Mouse (Mus musculus): ENCODE measurements around the gene Tnfsf14.

- TF ChIP-seq POLR2A (IDR thresholded peaks at IDR 0.05; ENCODE audit: borderline replicate concordance, insufficient read depth, low read length), result no peak
- TF ChIP-seq CTCF (IDR thresholded peaks at IDR 0.05; ENCODE audit: borderline replicate concordance, insufficient read depth, low read depth, low read length), result no peak
Measured at GRCm38 (mm10) chr17:57201841-57202724, 8.1 kb upstream of the Tnfsf14 start.

Data from cerebellum, adult 2 months (tissue).